Mouse (Mus musculus): ENCODE results near the gene Rhbdd1. TPM values are rescaled to one million over a fixed set of nuclear protein-coding genes. Genes with fewer than 3 reads are reported as not detected.

Gene Rhbdd1
- polyA plus RNA-seq, 1 experiment from 2014 or later, result 3.8 TPM

DNA sequence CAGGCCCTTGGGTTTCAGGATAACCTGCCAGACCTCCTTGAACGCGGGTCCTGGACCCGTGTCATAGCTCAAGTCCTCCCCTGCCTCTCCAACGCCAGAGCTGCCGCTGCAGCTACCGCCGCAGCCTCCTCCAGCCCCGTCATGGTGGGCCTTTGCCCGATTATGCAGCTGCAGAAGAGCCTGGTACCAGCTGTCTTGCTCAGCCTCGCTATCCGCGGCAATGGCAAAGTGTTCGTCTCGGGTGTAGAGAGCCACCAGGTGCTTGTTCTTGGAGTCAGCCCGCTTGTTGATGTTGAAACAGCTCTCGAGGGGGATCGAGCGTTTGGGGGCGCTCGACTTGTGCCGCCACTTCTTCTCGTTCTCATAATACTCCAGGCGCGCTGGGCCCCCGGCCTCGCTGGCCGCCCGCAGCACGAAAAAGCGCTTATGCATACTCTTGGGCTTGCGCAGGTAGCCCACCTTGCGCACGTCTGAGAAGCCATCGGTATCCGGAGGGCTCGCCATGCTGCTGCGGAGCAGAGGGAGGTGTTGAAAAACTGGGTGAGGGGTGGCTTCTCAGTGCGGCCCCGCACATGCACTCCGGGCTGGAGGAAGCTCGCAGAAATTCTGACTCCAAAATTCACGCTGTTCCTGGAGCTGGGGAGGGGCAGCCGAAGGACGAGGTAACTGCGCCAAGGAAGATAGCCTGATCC lies 26.1 kb upstream of the Rhbdd1 start:
- WGBS, result under 1% methylated on average over 45 of the region's 45 CpGs
- Histone ChIP-seq H3K4me2 (ENCODE audit: low read length) (peak overlapping the region; percentile 89), H3K4me1 (ENCODE audit: control insufficient read depth, insufficient read depth, low read length) (peaks cover 47% of the 10 kb centered on the region), H3K36me3 (ENCODE audit: control insufficient read depth, insufficient read depth, low read length) (peaks cover 5% of the 10 kb centered on the region), H3K27ac (ENCODE audit: low read length) (peak overlapping the region; percentile 95), H3K27me3 (ENCODE audit: control insufficient read depth, insufficient read depth, low read depth, low read length) (no peaks in the 10 kb centered on the region), H3K9ac (ENCODE audit: low read depth, low read length) (peak overlapping the region; percentile 85), H3K9me3 (replicated peaks; ENCODE audit: control insufficient read depth, low read length, poor library complexity, severe bottlenecking) (no peaks in the 10 kb centered on the region), H3K4me3 (ENCODE audit: low read depth, low read length) (peak overlapping the region; percentile 75)
- peak; percentile 4 for ATAC-seq

GRCm38 (mm10) chr1:82290723-82291150 lies 25.5 kb upstream of the Rhbdd1 start:
- H3K4me3 ChIP-seq (ENCODE audit: low read depth, low read length), result peak overlapping the region; percentile 75
- H3K4me1 ChIP-seq (ENCODE audit: control insufficient read depth, insufficient read depth, low read length), result peaks cover 43% of the 10 kb centered on the region
- H3K27me3 ChIP-seq (ENCODE audit: control insufficient read depth, insufficient read depth, low read depth, low read length), result no peaks in the 10 kb centered on the region
- no peaks in the 10 kb centered on the region for H3K9me3 ChIP-seq (replicated peaks; ENCODE audit: control insufficient read depth, low read length, poor library complexity, severe bottlenecking)
- peak overlapping the region; percentile 89 for H3K4me2 ChIP-seq (ENCODE audit: low read length)
- H3K27ac ChIP-seq (ENCODE audit: low read length), result peak overlapping the region; percentile 95
- under 1% methylated on average over 31 of the region's 31 CpGs for WGBS
- peaks cover 5% of the 10 kb centered on the region for H3K36me3 ChIP-seq (ENCODE audit: control insufficient read depth, insufficient read depth, low read length)
- ATAC-seq, result peak; percentile 52
- H3K9ac ChIP-seq (ENCODE audit: low read depth, low read length), result peak overlapping the region; percentile 85

- Histone ChIP-seq H3K4me2 (ENCODE audit: low read length) (peak within 1 kb of the TSS; percentile 89), H3K4me1 (ENCODE audit: control insufficient read depth, insufficient read depth, low read length) (peaks cover 39% of the 10 kb centered on the region), H3K36me3 (ENCODE audit: control insufficient read depth, insufficient read depth, low read length) (peaks cover 5% of the 10 kb centered on the region), H3K27ac (ENCODE audit: low read length) (peak within 1 kb of the TSS; percentile 95), H3K9me3 (replicated peaks; ENCODE audit: control insufficient read depth, low read length, poor library complexity, severe bottlenecking) (no peaks in the 10 kb centered on the region), H3K9ac (ENCODE audit: low read depth, low read length) (peak within 1 kb of the TSS; percentile 85), H3K4me3 (ENCODE audit: low read depth, low read length) (peak within 1 kb of the TSS; percentile 75), H3K27me3 (ENCODE audit: control insufficient read depth, insufficient read depth, low read depth, low read length) (no peaks in the 10 kb centered on the region)
- under 1% methylated on average over 44 of the region's 60 CpGs for WGBS
- peak; percentile 83 for ATAC-seq
These were observed 25.0 kb upstream of the Rhbdd1 start, which contains the start of gene Irs1 for GRCm38 (mm10) chr1:82291151-82291797. TSS of gene Irs1 (minus strand) at chr1:82291416.

DNA sequence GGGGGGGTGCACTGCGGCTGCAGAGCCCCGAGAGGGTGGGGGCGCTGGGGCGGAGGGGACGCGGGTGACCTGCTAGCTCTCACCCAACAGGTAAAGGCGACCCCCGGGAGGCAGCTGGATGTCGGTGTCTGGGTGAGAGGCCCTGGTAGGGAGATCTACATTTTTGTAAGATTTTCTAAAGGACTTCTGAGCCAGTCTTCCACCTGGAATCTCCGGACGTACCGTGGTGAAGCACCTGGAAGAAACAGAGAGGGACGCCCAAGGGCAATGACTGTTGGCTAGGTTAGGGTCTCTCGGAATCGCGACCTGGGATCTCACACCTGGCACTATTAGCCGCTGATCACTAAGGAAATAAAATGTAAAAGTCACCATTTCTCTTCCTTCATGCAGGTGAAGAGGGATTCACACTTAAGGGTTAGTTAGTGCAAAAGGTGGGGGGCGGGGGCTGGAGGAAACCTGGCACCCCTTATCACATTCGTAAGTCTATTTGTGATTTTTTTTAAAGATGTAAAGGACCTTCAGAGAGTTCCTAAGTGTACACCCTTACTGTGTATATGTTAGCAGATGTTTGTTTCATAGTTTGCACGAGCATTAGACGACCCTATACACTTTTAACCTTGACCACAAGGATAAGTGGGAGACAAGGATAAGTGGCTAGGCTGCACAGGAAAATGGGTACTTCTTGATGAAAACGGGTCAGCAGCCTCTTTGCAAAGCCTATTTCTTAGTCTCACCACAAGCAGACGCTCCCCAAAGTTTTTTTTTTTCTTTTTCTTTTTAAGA lies 24.1 kb upstream of the Rhbdd1 start:
- Histone ChIP-seq H3K27ac (ENCODE audit: low read length) (peak overlapping the region; percentile 95), H3K4me1 (ENCODE audit: control insufficient read depth, insufficient read depth, low read length) (peaks cover 31% of the 10 kb centered on the region), H3K9ac (ENCODE audit: low read depth, low read length) (peak overlapping the region; percentile 85), H3K4me2 (ENCODE audit: low read length) (peak overlapping the region; percentile 89), H3K36me3 (ENCODE audit: control insufficient read depth, insufficient read depth, low read length) (peaks cover 5% of the 10 kb centered on the region), H3K4me3 (ENCODE audit: low read depth, low read length) (peak overlapping the region; percentile 75), H3K9me3 (replicated peaks; ENCODE audit: control insufficient read depth, low read length, poor library complexity, severe bottlenecking) (no peaks in the 10 kb centered on the region), H3K27me3 (ENCODE audit: control insufficient read depth, insufficient read depth, low read depth, low read length) (no peaks in the 10 kb centered on the region)
- WGBS, result 2% methylated on average over 21 of the region's 23 CpGs
- no peak; the same call in 1 of the 2 replicates for ATAC-seq

DNA sequence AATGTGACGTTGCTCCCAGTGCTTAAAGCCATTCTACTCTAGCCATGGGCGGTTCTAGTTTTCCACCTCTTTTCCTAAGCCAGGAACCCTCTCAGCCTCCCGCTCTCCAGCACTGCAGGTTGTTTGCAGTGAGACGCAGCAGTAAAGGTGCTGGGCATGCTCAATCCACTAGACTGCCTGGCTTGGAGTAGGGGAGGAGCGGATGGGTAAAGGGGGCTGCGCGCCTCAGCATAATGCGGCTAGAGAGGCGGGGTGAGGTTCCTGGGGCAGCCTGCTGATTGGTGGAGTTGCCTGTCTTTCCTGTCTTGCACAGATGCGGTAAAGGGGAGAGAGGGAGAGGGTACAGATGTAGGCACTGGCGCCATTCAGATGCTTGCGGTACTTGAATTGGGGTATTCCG lies 23.5 kb upstream of the Rhbdd1 start:
- Histone ChIP-seq H3K36me3 (ENCODE audit: control insufficient read depth, insufficient read depth, low read length) (peaks cover 4% of the 10 kb centered on the region), H3K9me3 (replicated peaks; ENCODE audit: control insufficient read depth, low read length, poor library complexity, severe bottlenecking) (no peaks in the 10 kb centered on the region), H3K9ac (ENCODE audit: low read depth, low read length) (peak overlapping the region; percentile 85; the same call in 1 of the 2 replicates), H3K4me2 (ENCODE audit: low read length) (peak overlapping the region; percentile 89), H3K27me3 (ENCODE audit: control insufficient read depth, insufficient read depth, low read depth, low read length) (no peaks in the 10 kb centered on the region), H3K4me1 (ENCODE audit: control insufficient read depth, insufficient read depth, low read length) (peaks cover 25% of the 10 kb centered on the region), H3K4me3 (ENCODE audit: low read depth, low read length) (peak overlapping the region; percentile 75), H3K27ac (ENCODE audit: low read length) (peak overlapping the region; percentile 95)
- WGBS, result 1% methylated on average over 13 of the region's 13 CpGs
- peak; percentile 85 for ATAC-seq

DNA sequence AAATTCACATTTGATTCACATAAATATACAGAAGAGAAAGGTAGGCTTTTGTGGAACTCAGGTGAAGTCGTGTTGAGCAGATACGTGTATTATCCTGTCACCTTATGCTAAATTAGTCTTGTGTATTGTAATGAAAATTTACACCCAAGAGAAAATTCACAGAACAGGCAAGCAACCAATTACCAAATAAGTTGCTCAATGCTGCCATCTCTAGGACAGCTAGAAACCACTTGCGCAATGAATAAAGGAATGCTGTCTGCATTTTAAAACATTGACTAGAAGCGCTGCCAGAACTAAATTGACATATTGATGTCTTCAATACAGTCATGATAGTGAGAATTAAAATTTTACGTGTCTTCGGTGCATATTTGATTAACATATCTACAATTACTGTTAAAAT lies 22.1 kb upstream of the Rhbdd1 start:
- Histone ChIP-seq H3K4me2 (ENCODE audit: low read length) (no peak overlapping the region), H3K27me3 (ENCODE audit: control insufficient read depth, insufficient read depth, low read depth, low read length) (no peaks in the 10 kb centered on the region), H3K27ac (ENCODE audit: low read length) (no peak overlapping the region; the same call in 1 of the 2 replicates), H3K36me3 (ENCODE audit: control insufficient read depth, insufficient read depth, low read length) (no peaks in the 10 kb centered on the region), H3K9ac (ENCODE audit: low read depth, low read length) (no peak overlapping the region), H3K9me3 (replicated peaks; ENCODE audit: control insufficient read depth, low read length, poor library complexity, severe bottlenecking) (no peaks in the 10 kb centered on the region), H3K4me3 (ENCODE audit: low read depth, low read length) (no peak overlapping the region), H3K4me1 (ENCODE audit: control insufficient read depth, insufficient read depth, low read length) (peaks cover 17% of the 10 kb centered on the region)
- WGBS, result 8% methylated on average over 6 of the region's 6 CpGs
- ATAC-seq, result no peak

DNA sequence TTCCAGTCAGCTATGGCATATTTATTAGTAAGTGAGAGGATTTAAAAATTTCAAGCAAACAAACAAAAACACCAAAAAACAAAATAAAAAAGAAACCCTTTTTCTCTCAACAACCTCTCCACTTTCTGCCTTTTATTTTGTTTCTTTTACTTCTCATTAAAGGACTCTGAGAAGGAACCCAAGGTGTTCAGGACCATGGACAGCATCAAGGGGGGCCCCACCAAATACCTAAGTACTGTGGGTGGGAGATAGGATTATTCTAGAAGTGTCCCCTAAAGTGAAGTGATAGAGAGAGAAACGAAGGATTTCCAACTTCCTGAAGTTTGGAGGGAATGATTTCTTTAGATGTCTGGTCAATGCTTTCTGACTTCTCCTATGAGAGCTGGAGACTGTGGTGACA lies 17.7 kb upstream of the Rhbdd1 start:
- 39% methylated on average over 1 of the region's 1 CpGs for WGBS
- H3K36me3 ChIP-seq (ENCODE audit: control insufficient read depth, insufficient read depth, low read length), result no peaks in the 10 kb centered on the region
- H3K4me1 ChIP-seq (ENCODE audit: control insufficient read depth, insufficient read depth, low read length), result peaks cover 3% of the 10 kb centered on the region; the same call in 1 of the 2 replicates
- H3K9ac ChIP-seq (ENCODE audit: low read depth, low read length), result no peak overlapping the region
- H3K4me3 ChIP-seq (ENCODE audit: low read depth, low read length), result no peak overlapping the region
- no peaks in the 10 kb centered on the region for H3K27me3 ChIP-seq (ENCODE audit: control insufficient read depth, insufficient read depth, low read depth, low read length)
- no peaks in the 10 kb centered on the region for H3K9me3 ChIP-seq (replicated peaks; ENCODE audit: control insufficient read depth, low read length, poor library complexity, severe bottlenecking)
- no peak overlapping the region for H3K4me2 ChIP-seq (ENCODE audit: low read length)
- H3K27ac ChIP-seq (ENCODE audit: low read length), result no peak overlapping the region
- ATAC-seq, result no peak

DNA sequence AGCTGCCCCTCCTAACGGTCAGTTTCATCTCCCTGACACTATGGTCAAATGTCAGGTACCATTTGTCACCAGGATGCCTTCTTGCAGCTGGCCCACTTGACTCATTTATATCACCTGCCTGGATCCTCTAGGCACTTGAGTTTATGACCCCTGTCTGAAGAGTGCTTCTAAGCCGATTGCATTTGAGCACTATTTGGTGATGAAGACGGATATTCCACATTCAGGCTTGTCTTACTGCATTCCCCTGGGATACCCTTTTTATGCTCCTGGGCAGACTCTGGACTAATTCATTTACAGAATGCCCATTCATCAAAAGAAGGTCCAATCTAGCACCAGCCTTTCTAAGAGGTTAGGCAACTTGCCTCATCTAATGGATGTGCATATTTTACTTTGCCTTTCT lies 11.8 kb upstream of the Rhbdd1 start:
- Histone ChIP-seq H3K36me3 (ENCODE audit: control insufficient read depth, insufficient read depth, low read length) (no peaks in the 10 kb centered on the region), H3K9ac (ENCODE audit: low read depth, low read length) (no peak overlapping the region), H3K4me3 (ENCODE audit: low read depth, low read length) (no peak overlapping the region), H3K27me3 (ENCODE audit: control insufficient read depth, insufficient read depth, low read depth, low read length) (no peaks in the 10 kb centered on the region), H3K4me2 (ENCODE audit: low read length) (no peak overlapping the region), H3K9me3 (replicated peaks; ENCODE audit: control insufficient read depth, low read length, poor library complexity, severe bottlenecking) (no peaks in the 10 kb centered on the region), H3K4me1 (ENCODE audit: control insufficient read depth, insufficient read depth, low read length) (no peaks in the 10 kb centered on the region), H3K27ac (ENCODE audit: low read length) (no peak overlapping the region)
- WGBS, result 68% methylated on average over 3 of the region's 3 CpGs
- ATAC-seq, result no peak
